Mouse (Mus musculus): ENCODE data around the gene Dgcr8.

- TF ChIP-seq CTCF (IDR thresholded peaks at IDR 0.05; ENCODE audit: borderline replicate concordance, insufficient read depth, low read depth, low read length) (no peak), POLR2A (IDR thresholded peaks at IDR 0.05; ENCODE audit: borderline replicate concordance, insufficient read depth, low read length) (no peak)
Measured at GRCm38 (mm10) chr16:18220856-18221542, 68.0 kb downstream of the Dgcr8 start.
